Mouse (Mus musculus) testis, adult 2 months (tissue): ENCODE data around the gene Ptprt. TPM values are rescaled to one million over a fixed set of nuclear protein-coding genes. Genes with fewer than 3 reads are reported as not detected.
A peak's percentile ranks its signal among the peaks of the same experiment; 100 is the strongest.

Experiments used
- H3K27ac ChIP-seq: fragments of 200-500 bp; 2 replicates; pipeline ENCODE4 v1.5.1; 2012; ENCODE audit warnings: low read depth, low read length; ENCODE audit not compliant: control insufficient read depth, insufficient read depth
- H3K27me3 ChIP-seq: fragments of 200-500 bp; 2 replicates; pipeline ENCODE4 v1.6.1; 2012; ENCODE audit warnings: mild to moderate bottlenecking, low read length, moderate library complexity; ENCODE audit not compliant: control insufficient read depth, insufficient read depth
- H3K36me3 ChIP-seq: fragments of 200-500 bp; 2 replicates; pipeline ENCODE4 v1.6.1; 2012; ENCODE audit warnings: mild to moderate bottlenecking, low read length; ENCODE audit not compliant: control insufficient read depth, insufficient read depth
- H3K4me1 ChIP-seq: fragments of 200-500 bp; 2 replicates; pipeline ENCODE4 v1.6.1; 2012; ENCODE audit warnings: low read length; ENCODE audit not compliant: control insufficient read depth, insufficient read depth
- H3K4me3 ChIP-seq: fragments of 200-500 bp; 2 replicates; pipeline ENCODE4 v1.5.1; 2012; ENCODE audit warnings: low read depth, mild to moderate bottlenecking, low read length, moderate library complexity, mixed read lengths; ENCODE audit not compliant: control insufficient read depth
- CTCF ChIP-seq: fragments of 200-500 bp; IDR thresholded peaks from 2 replicates; pipeline ENCODE4 v1.5.1; 2012; ENCODE audit warnings: low read depth, mild to moderate bottlenecking, inconsistent platforms, low read length, moderate library complexity; ENCODE audit not compliant: control insufficient read depth, insufficient read depth, insufficient replicate concordance
- POLR2A ChIP-seq: fragments of 200-500 bp; IDR thresholded peaks from 2 replicates; pipeline ENCODE4 v1.6.1; 2012; ENCODE audit warnings: low read depth, mild to moderate bottlenecking, inconsistent platforms, low read length, moderate library complexity; ENCODE audit not compliant: control insufficient read depth
- polyA plus RNA-seq: library from polyadenylated mRNA; depleted of rRNA; stranded (reverse); fragments of >200 nt; gene quantifications from 2 replicates; pipeline ENCODE4 v1.2.3, GENCODE M21; 2012

Ptprt gene
- polyA plus RNA-seq, 1 experiment: 1.6 TPM

- peaks cover 2% of the 10 kb centered on the region for H3K4me1 ChIP-seq
- no peaks in the 10 kb centered on the region for H3K36me3 ChIP-seq
- H3K4me3 ChIP-seq: no peak overlapping the region
- no peak overlapping the region for H3K27ac ChIP-seq
- TF ChIP-seq CTCF: no peak
- TF ChIP-seq POLR2A: no peak
- H3K27me3 ChIP-seq: no peaks in the 10 kb centered on the region
Measured at GRCm38 (mm10) chr2:162662431-162662970, 1.6 kb upstream of the Ptprt start.

GRCm38 (mm10) chr2:162661733-162662132 is 786 bp upstream of the Ptprt start:
- Histone ChIP-seq H3K4me1 (peaks cover 2% of the 10 kb centered on the region), H3K4me3 (no peak overlapping the region), H3K27me3 (no peaks in the 10 kb centered on the region), H3K36me3 (no peaks in the 10 kb centered on the region), H3K27ac (no peak overlapping the region)
- no peak for TF ChIP-seq POLR2A
- TF ChIP-seq CTCF: no peak

GRCm38 (mm10) chr2:162660231-162660940 is 561 bp downstream of the Ptprt start:
- peak overlapping the region; percentile 42; the same call in 1 of the 2 replicates for H3K4me3 ChIP-seq
- peaks cover 2% of the 10 kb centered on the region for H3K4me1 ChIP-seq
- H3K36me3 ChIP-seq: no peaks in the 10 kb centered on the region
- H3K27ac ChIP-seq: no peak overlapping the region
- TF ChIP-seq POLR2A: no peak
- no peak for TF ChIP-seq CTCF
- no peaks in the 10 kb centered on the region for H3K27me3 ChIP-seq

- Histone ChIP-seq H3K36me3 (no peaks in the 10 kb centered on the region), H3K4me1 (peaks cover 2% of the 10 kb centered on the region), H3K4me3 (peak overlapping the region; percentile 34), H3K27ac (no peak overlapping the region), H3K27me3 (no peaks in the 10 kb centered on the region)
- TF ChIP-seq POLR2A (no peak), CTCF (peak; percentile 97)
Measured at GRCm38 (mm10) chr2:162658997-162659396, 1.9 kb downstream of the Ptprt start.

- peaks cover 2% of the 10 kb centered on the region for H3K4me1 ChIP-seq
- no peaks in the 10 kb centered on the region for H3K27me3 ChIP-seq
- no peak overlapping the region for H3K27ac ChIP-seq
- no peak for TF ChIP-seq POLR2A
- no peak for TF ChIP-seq CTCF
- no peak overlapping the region for H3K4me3 ChIP-seq
- H3K36me3 ChIP-seq: no peaks in the 10 kb centered on the region
Measured at GRCm38 (mm10) chr2:162657541-162657940, 3.4 kb downstream of the Ptprt start.

GRCm38 (mm10) chr2:162654416-162654815 is 6.5 kb downstream of the Ptprt start:
- Histone ChIP-seq H3K27me3 (no peaks in the 10 kb centered on the region), H3K4me3 (no peak overlapping the region), H3K4me1 (no peaks in the 10 kb centered on the region; the same call in 1 of the 2 replicates), H3K27ac (no peak overlapping the region), H3K36me3 (no peaks in the 10 kb centered on the region)
- TF ChIP-seq POLR2A: no peak
- no peak for TF ChIP-seq CTCF

- TF ChIP-seq POLR2A (no peak), CTCF (no peak)
- Histone ChIP-seq H3K27me3 (no peaks in the 10 kb centered on the region), H3K4me1 (no peaks in the 10 kb centered on the region), H3K27ac (no peak overlapping the region), H3K36me3 (no peaks in the 10 kb centered on the region), H3K4me3 (no peak overlapping the region)
Measured at GRCm38 (mm10) chr2:162638676-162639075, 22.3 kb downstream of the Ptprt start.
